Mouse (Mus musculus): ENCODE data around the gene Etfa. TPM values are rescaled to one million over a fixed set of nuclear protein-coding genes. Genes with fewer than 3 reads are reported as not detected.

The Etfa gene
- polyA plus RNA-seq, 1 experiment from 2014 or later: 151 TPM

Other genes starting within 250 kb of the Etfa start
- gene Nrg4, start 185.4 kb downstream of the Etfa start, polyA plus RNA-seq (2014; fragmentation: Nextera tagmentation; extraction: Ambion mirVana): 1.2 and 1.3 TPM in 2 replicates
- 0.21 TPM in 1 of 2 replicates, not detected in the other for gene Tmem266, start 185.3 kb downstream of the Etfa start, polyA plus RNA-seq (2014; fragmentation: Nextera tagmentation; extraction: Ambion mirVana)
- gene Isl2, start 26.4 kb upstream of the Etfa start, polyA plus RNA-seq (2014; fragmentation: Nextera tagmentation; extraction: Ambion mirVana): 0.77 and 0.96 TPM in 2 replicates

All from forebrain, embryonic 11.5 days (tissue).